In the genomic region with DNA sequence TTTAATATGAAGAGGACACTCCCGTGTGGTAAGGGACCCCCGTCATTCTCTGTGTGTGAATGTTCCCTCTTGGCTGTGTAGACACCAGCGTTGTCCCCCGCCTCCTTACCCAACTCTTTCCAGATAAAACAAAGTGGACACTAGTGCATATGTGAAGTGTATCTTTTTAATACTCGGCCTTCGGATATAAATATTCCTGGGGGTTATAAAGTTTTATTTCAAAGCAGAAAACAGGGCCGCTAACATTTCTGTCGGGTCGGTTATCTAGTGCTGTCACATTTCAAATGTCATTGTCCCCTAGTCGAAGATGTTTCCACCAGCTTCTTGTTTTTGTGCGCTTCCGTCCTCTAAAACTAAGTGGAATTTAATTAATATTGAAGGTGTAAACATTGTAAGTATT, we compare ENCODE assay signal across 16 mouse cellular contexts. TPM values are rescaled to one million over a fixed set of nuclear protein-coding genes. Genes with fewer than 3 reads are reported as not detected.
A peak's percentile ranks its signal among the peaks of the same experiment; 100 is the strongest.
DNase-seq lines count a peak whose midpoint lies in the region; ATAC-seq and TF ChIP-seq lines count a peak whose summit lies in the region.
"Had no signal": no experiment of that assay in that cellular context is flagged by ENCODE, and none has a peak within 500 bp of the region (broad histone marks: within the 10 kb centered on the region; RNA-seq: fewer than 3 reads in every experiment).

No protein-coding gene starts in this region.

- peak overlapping the region; percentile 98 for H3K27ac ChIP-seq in heart, postnatal 0 days (ENCODE audit: low read depth)
- no peak overlapping the region for H3K27ac ChIP-seq in embryonic facial prominence, embryonic 15.5 days (replicated peaks)
- peak overlapping the region; percentile 71; the same call in 1 of the 2 replicates for H3K27ac ChIP-seq in liver, embryonic 11.5 days (ENCODE audit: low read depth, low read length)
- H3K27ac ChIP-seq: hindbrain, embryonic 15.5 days; kidney, embryonic 15.5 days had no signal

- peaks cover 15% of the 10 kb centered on the region; the same call in 1 of the 2 replicates for H3K4me1 ChIP-seq in heart, postnatal 0 days (ENCODE audit: control insufficient read depth, insufficient read depth)
- peaks cover 33% of the 10 kb centered on the region for H3K4me1 ChIP-seq in embryonic facial prominence, embryonic 15.5 days
- 0 out of 2 replicates have a peak, but pooled peaks cover 7% of the 10 kb centered on the region for H3K4me1 ChIP-seq in liver, embryonic 11.5 days (replicated peaks; ENCODE audit: control insufficient read depth, insufficient read depth, low read length)

- no peak for TF ChIP-seq CTCF in heart, postnatal 0 days (IDR thresholded peaks at IDR 0.05; ENCODE audit: low read depth)

- H3K4me3 ChIP-seq in heart, postnatal 0 days (ENCODE audit: low read depth, low read length), result peak overlapping the region; percentile 98
- peak overlapping the region; percentile 49 for H3K4me3 ChIP-seq in embryonic facial prominence, embryonic 15.5 days (replicated peaks)
- peak overlapping the region; percentile 58 for H3K4me3 ChIP-seq in liver, embryonic 11.5 days (ENCODE audit: low read depth, low read length)
- H3K4me3 ChIP-seq: hindbrain, embryonic 15.5 days; kidney, embryonic 15.5 days had no signal

- WGBS in heart, postnatal 0 days, result 7% methylated on average over 12 of the region's 12 CpGs
- 6% methylated on average over 12 of the region's 12 CpGs for WGBS in embryonic facial prominence, embryonic 15.5 days
- 7% methylated on average over 12 of the region's 12 CpGs for WGBS in liver, embryonic 11.5 days

- peak; percentile 50 for DNase-seq in embryo, embryonic 10.5 days (ENCODE audit: low spot score)
- no peak for DNase-seq in embryo, embryonic 11 days
- DNase-seq in heart, postnatal 0 days (ENCODE audit: low spot score), result no peak
- DNase-seq in heart, adult 18-20 months, result no peak
- DNase-seq in liver, embryonic 11.5 days (ENCODE audit: low spot score), result no peak
- DNase-seq in Muller cell, postnatal 12 days (ENCODE audit: inconsistent ontology term), result no peak
- no peak for DNase-seq in gastrocnemius, postnatal 25 days
- DNase-seq: adrenal gland, adult 8-10 months; layer of hippocampus, adult 9-11 months; left cerebral cortex, postnatal 4 days; lung, postnatal 36 days; right cerebral cortex, adult 18-20 months had no signal

- ATAC-seq in heart, postnatal 0 days (ENCODE audit: insufficient read depth, low read depth), result no peak
- ATAC-seq in embryonic facial prominence, embryonic 15.5 days (ENCODE audit: insufficient number of reproducible peaks, low FRiP score, low TSS enrichment, low read depth), result no peak
- ATAC-seq in liver, embryonic 11.5 days (replicated peaks; ENCODE audit: low FRiP score), result no peak

- H3K36me3 ChIP-seq in heart, postnatal 0 days (replicated peaks; ENCODE audit: control insufficient read depth, insufficient read depth, low read length), result peaks cover 4% of the 10 kb centered on the region; the same call in 1 of the 2 replicates
- H3K36me3 ChIP-seq in embryonic facial prominence, embryonic 15.5 days, result no peaks in the 10 kb centered on the region
- H3K36me3 ChIP-seq in liver, embryonic 11.5 days (ENCODE audit: control insufficient read depth, insufficient read depth, low read length), result no peaks in the 10 kb centered on the region
- H3K36me3 ChIP-seq: hindbrain, embryonic 15.5 days; kidney, embryonic 15.5 days had no signal

- peak overlapping the region; percentile 100 for H3K9ac ChIP-seq in heart, postnatal 0 days (replicated peaks; ENCODE audit: low read depth, low read length)
- H3K9ac ChIP-seq in embryonic facial prominence, embryonic 15.5 days, result no peak overlapping the region
- H3K9ac ChIP-seq in liver, embryonic 11.5 days (ENCODE audit: low read depth, low read length), result peak overlapping the region; percentile 69
- H3K9ac ChIP-seq: hindbrain, embryonic 15.5 days; kidney, embryonic 15.5 days had no signal

- TF ChIP-seq EP300 in heart, postnatal 0 days (IDR thresholded peaks at IDR 0.05; ENCODE audit: low read depth), result no peak

- no peaks in the 10 kb centered on the region for H3K27me3 ChIP-seq in heart, postnatal 0 days (ENCODE audit: control insufficient read depth, insufficient read depth, low read length)
- H3K27me3 ChIP-seq in embryonic facial prominence, embryonic 15.5 days, result peaks cover 97% of the 10 kb centered on the region
- peaks cover 98% of the 10 kb centered on the region for H3K27me3 ChIP-seq in liver, embryonic 11.5 days (replicated peaks; ENCODE audit: control insufficient read depth, insufficient read depth, low read length)

- peak overlapping the region; percentile 97 for H3K4me2 ChIP-seq in heart, postnatal 0 days (ENCODE audit: low read depth, low read length)
- H3K4me2 ChIP-seq in embryonic facial prominence, embryonic 15.5 days (replicated peaks), result no peak overlapping the region
- peak overlapping the region; percentile 56 for H3K4me2 ChIP-seq in liver, embryonic 11.5 days
- H3K4me2 ChIP-seq: hindbrain, embryonic 15.5 days; kidney, embryonic 15.5 days had no signal

- no peaks in the 10 kb centered on the region for H3K9me3 ChIP-seq in heart, postnatal 0 days (replicated peaks; ENCODE audit: control insufficient read depth, low read length)
- no peaks in the 10 kb centered on the region for H3K9me3 ChIP-seq in embryonic facial prominence, embryonic 15.5 days (replicated peaks)
- no peaks in the 10 kb centered on the region for H3K9me3 ChIP-seq in liver, embryonic 11.5 days (ENCODE audit: control insufficient read depth, low read length)
- H3K9me3 ChIP-seq: hindbrain, embryonic 15.5 days; kidney, embryonic 15.5 days had no signal

RNA-seq across cellular contexts. Expression of gene Hand2, which starts 3.3 kb away (rescaled TPM):
- 33.2 and 39.5 TPM in 2 replicates for total RNA-seq in heart, postnatal 0 days (2014; rRNA removed; ENCODE audit: low replicate concordance)
- polyA plus RNA-seq in heart, postnatal 0 days (2015; fragmentation: Nextera tagmentation; extraction: Ambion mirVana), result 9.9 and 11.7 TPM in 2 replicates
- 10 to 100 TPM; 76.2 to 83.1 TPM for total RNA-seq in heart, adult 18-20 months (2021)
- polyA plus RNA-seq in embryonic facial prominence, embryonic 15.5 days (2015; fragmentation: Nextera tagmentation; extraction: Ambion mirVana), result 2.3 and 3.8 TPM in 2 replicates
- 5.4 TPM in 2 replicates for polyA plus RNA-seq in liver, embryonic 11.5 days (2014; fragmentation: Nextera tagmentation; extraction: Ambion mirVana)
- total RNA-seq in gastrocnemius, postnatal 25 days (2021), result under 1 TPM in 1 of 2 experiments, not detected in 1; 0.21 TPM
- total RNA-seq: left cerebral cortex, postnatal 4 days had no signal
- polyA plus RNA-seq: hindbrain, embryonic 15.5 days; neural tube, embryonic 14.5 days had no signal

Comparison
In these comparisons a context has a peak if more than half of its experiments do, and no peak if none do; other contexts are left out.
1. RNA of gene Hand2, which starts 3.3 kb away (total RNA-seq): 76.2 to 83.1 TPM in heart, adult 18-20 months and 33.2 to 39.5 TPM in heart, postnatal 0 days; 0.21 TPM in gastrocnemius, postnatal 25 days; every median in the first group is over 10 times any median in the second.
2. Peak in every context shown above with its lines, with median percentiles within 50 percentile points of each other: H3K4me3 ChIP-seq.